Mouse (Mus musculus): ENCODE results near the gene Zbtb1. TPM values are rescaled to one million over a fixed set of nuclear protein-coding genes. Genes with fewer than 3 reads are reported as not detected.

The Zbtb1 gene
- polyA plus RNA-seq, 1 experiment from 2014 or later: 4.4 TPM

- no peaks in the 10 kb centered on the region for H3K27me3 ChIP-seq
- peaks cover 25% of the 10 kb centered on the region for H3K4me1 ChIP-seq (replicated peaks)
- no peak overlapping the region for H3K4me2 ChIP-seq
- H3K4me3 ChIP-seq: no peak overlapping the region
- no peak overlapping the region for H3K9ac ChIP-seq
- no peak for ATAC-seq (ENCODE audit: low FRiP score)
- no peak overlapping the region for H3K27ac ChIP-seq
- 76% methylated on average over 6 of the region's 7 CpGs for WGBS
- no peaks in the 10 kb centered on the region for H3K36me3 ChIP-seq
- no peaks in the 10 kb centered on the region for H3K9me3 ChIP-seq
Observed at GRCm38 (mm10) chr12:76372881-76373818, 3.1 kb downstream of the Zbtb1 start.

DNA sequence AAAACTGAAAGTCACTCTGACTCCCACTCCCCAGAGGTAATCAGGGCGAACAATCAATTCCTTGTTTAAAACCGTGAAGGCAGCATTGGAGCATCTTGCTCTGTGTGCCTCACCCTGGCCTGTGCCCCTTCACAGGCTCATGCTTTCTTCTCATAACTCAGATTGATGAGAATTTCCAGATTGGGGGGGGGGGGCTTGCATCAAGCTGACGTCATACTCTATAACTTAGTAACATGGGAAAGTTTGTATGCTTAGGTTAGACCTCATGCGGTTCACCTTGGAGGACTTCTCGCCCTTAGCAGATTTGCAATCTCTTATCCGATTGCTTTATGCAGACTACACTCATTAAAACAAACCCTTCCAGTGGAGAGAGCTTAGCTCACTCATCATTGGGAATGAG lies 3.9 kb downstream of the Zbtb1 start:
- Histone ChIP-seq H3K27me3 (no peaks in the 10 kb centered on the region), H3K4me1 (replicated peaks) (peaks cover 18% of the 10 kb centered on the region), H3K36me3 (no peaks in the 10 kb centered on the region), H3K9me3 (no peaks in the 10 kb centered on the region), H3K27ac (no peak overlapping the region), H3K4me2 (no peak overlapping the region), H3K9ac (no peak overlapping the region), H3K4me3 (no peak overlapping the region)
- no peak for ATAC-seq (ENCODE audit: low FRiP score)
- WGBS: 69% methylated on average over 6 of the region's 6 CpGs

DNA sequence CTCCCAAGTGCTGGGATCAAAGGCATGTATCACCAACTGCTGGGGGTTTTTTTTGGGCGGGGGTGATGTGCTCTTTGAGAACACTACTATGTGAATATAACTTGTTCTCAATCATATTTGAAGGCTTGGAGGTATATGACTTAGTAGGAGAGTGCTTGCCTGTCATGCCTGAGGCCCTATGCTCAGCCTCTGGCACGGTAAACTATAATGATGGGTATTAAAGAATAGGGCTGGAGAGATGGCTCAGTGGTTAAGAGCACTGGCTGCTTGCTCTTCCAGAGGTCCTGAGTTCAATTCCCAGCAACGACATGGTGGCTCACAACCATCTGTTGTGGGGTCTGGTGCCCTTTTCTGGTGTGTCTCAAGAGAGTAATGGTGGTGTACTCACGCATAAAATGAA lies 4.8 kb downstream of the Zbtb1 start:
- WGBS: 81% methylated on average over 4 of the region's 4 CpGs

DNA sequence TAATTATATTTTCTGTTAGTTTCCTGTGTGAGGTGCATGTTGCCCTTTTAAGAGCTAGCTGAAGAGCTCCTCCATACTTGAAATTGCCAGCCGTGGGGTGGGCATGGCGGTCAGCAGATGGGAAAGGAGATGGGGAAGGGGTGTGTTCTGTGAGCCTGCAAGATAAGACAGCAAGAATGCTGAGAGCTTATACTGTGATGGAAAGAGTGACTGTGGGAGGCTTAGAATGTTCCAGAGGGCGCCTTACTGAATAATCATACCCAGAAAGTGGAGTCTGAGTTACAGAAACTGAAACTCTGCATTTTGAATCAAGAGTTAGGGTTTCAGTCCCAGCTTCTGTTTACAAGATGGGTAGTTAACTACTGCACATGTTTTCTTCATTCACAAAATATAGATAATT lies 5.4 kb downstream of the Zbtb1 start:
- ATAC-seq (ENCODE audit: low FRiP score): no peak
- H3K36me3 ChIP-seq: no peaks in the 10 kb centered on the region
- no peaks in the 10 kb centered on the region for H3K27me3 ChIP-seq
- H3K4me2 ChIP-seq: no peak overlapping the region
- no peak overlapping the region for H3K27ac ChIP-seq
- WGBS: 96% methylated on average over 3 of the region's 3 CpGs
- no peak overlapping the region for H3K9ac ChIP-seq
- no peaks in the 10 kb centered on the region for H3K9me3 ChIP-seq
- H3K4me1 ChIP-seq (replicated peaks): peaks cover 18% of the 10 kb centered on the region
- H3K4me3 ChIP-seq: no peak overlapping the region

More for the DNA sequence above, 4.8 kb downstream of the Zbtb1 start:
- ATAC-seq (ENCODE audit: low FRiP score): no peak
- Histone ChIP-seq H3K4me2 (no peak overlapping the region), H3K4me3 (no peak overlapping the region), H3K27me3 (no peaks in the 10 kb centered on the region), H3K4me1 (replicated peaks) (peaks cover 18% of the 10 kb centered on the region), H3K27ac (no peak overlapping the region), H3K36me3 (no peaks in the 10 kb centered on the region), H3K9ac (no peak overlapping the region), H3K9me3 (no peaks in the 10 kb centered on the region)

- no peak for ATAC-seq (ENCODE audit: low FRiP score)
- WGBS: 35% methylated on average over 7 of the region's 7 CpGs
- H3K27ac ChIP-seq: no peak overlapping the region
Observed at GRCm38 (mm10) chr12:76376649-76377048, 6.6 kb downstream of the Zbtb1 start.

DNA sequence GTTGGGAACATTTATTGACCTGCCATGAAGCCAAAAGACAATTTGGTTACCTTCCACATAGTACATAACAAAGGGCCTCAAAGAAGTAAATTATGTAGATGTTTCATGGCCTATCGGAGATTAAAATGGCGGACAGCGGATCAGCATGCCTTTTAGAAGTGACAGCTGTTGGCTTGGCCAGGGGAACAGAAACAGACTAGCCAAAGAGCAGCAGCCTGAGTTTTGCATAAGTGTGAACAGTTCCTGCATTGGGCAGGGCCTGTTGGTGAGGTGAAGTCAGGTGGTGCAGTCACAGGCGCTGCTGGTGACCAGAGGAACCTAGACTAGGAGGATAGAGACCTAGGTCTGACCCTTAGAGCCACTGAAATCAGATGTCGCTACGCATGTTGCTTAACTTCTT lies 7.0 kb downstream of the Zbtb1 start:
- H3K36me3 ChIP-seq: no peaks in the 10 kb centered on the region

More at GRCm38 (mm10) chr12:76376649-76377048, 6.6 kb downstream of the Zbtb1 start:
- Histone ChIP-seq H3K27me3 (no peaks in the 10 kb centered on the region), H3K4me1 (replicated peaks) (peaks cover 14% of the 10 kb centered on the region), H3K4me2 (no peak overlapping the region), H3K9ac (no peak overlapping the region), H3K36me3 (no peaks in the 10 kb centered on the region), H3K4me3 (no peak overlapping the region), H3K9me3 (no peaks in the 10 kb centered on the region)

GRCm38 (mm10) chr12:76377726-76378125 lies 7.7 kb downstream of the Zbtb1 start:
- no peaks in the 10 kb centered on the region for H3K27me3 ChIP-seq
- H3K36me3 ChIP-seq: no peaks in the 10 kb centered on the region
- no peak overlapping the region for H3K4me3 ChIP-seq
- H3K4me2 ChIP-seq: no peak overlapping the region
- no peak overlapping the region for H3K27ac ChIP-seq
- no peak overlapping the region for H3K9ac ChIP-seq
- peaks cover 3% of the 10 kb centered on the region; the same call in 1 of the 2 replicates for H3K4me1 ChIP-seq (replicated peaks)
- ATAC-seq (ENCODE audit: low FRiP score): no peak
- no peaks in the 10 kb centered on the region for H3K9me3 ChIP-seq
- 94% methylated on average over 3 of the region's 3 CpGs for WGBS

More for the DNA sequence above, 7.0 kb downstream of the Zbtb1 start:
- no peaks in the 10 kb centered on the region for H3K27me3 ChIP-seq
- ATAC-seq (ENCODE audit: low FRiP score): no peak
- 93% methylated on average over 6 of the region's 6 CpGs for WGBS
- H3K4me1 ChIP-seq (replicated peaks): peaks cover 9% of the 10 kb centered on the region
- no peaks in the 10 kb centered on the region for H3K9me3 ChIP-seq
- no peak overlapping the region for H3K4me2 ChIP-seq
- H3K27ac ChIP-seq: no peak overlapping the region
- H3K9ac ChIP-seq: no peak overlapping the region
- no peak overlapping the region for H3K4me3 ChIP-seq

DNA sequence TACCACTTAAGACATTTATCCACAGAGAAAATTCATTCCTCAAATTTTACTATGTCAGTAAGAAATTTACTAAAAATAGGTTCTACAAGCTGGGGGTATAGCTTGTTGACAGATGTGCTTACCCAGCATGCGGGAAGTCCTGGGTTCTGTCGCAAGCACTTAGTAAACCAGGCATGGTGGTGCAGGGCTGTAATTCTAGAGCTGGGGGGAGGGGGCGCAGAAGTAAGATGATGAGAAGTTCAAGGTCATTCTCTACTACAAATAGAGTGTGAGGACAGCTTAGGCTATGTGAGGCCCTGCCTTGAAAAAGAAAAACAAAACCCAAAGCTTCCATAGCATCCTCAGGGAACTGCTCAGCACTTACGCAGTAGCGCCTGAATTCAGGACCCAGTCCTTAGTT lies 8.5 kb downstream of the Zbtb1 start:
- no peak for ATAC-seq (ENCODE audit: low FRiP score)
- no peaks in the 10 kb centered on the region for H3K36me3 ChIP-seq
- no peaks in the 10 kb centered on the region for H3K4me1 ChIP-seq (replicated peaks)
- no peak overlapping the region for H3K27ac ChIP-seq
- H3K9me3 ChIP-seq: no peaks in the 10 kb centered on the region
- no peak overlapping the region for H3K9ac ChIP-seq
- WGBS: 90% methylated on average over 5 of the region's 5 CpGs
- no peak overlapping the region for H3K4me2 ChIP-seq
- no peak overlapping the region for H3K4me3 ChIP-seq
- H3K27me3 ChIP-seq: no peaks in the 10 kb centered on the region

DNA sequence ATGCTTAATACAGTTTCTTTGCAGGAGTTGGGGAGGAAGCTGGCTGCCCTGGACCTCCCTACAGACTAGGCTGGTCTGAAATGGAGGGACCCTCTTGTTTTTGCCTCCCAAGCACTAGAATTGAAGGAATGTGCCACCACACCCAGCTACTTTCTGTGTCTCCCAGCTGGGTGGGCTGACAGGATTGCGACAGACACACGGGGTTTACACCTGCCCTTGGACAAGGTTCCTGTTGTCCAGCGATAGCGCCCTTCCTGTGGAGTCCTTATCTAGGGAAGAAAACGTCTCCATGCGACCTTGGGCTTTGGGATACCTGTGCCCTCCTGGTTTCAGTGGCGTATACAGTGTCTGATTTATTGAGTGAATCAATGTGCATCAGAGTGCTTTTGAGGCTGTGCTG lies 10.1 kb downstream of the Zbtb1 start:
- peaks cover 1% of the 10 kb centered on the region; the same call in 1 of the 2 replicates for H3K36me3 ChIP-seq
- WGBS: 92% methylated on average over 7 of the region's 7 CpGs
- no peak overlapping the region for H3K4me2 ChIP-seq
- H3K27me3 ChIP-seq: no peaks in the 10 kb centered on the region
- H3K9me3 ChIP-seq: no peaks in the 10 kb centered on the region
- no peaks in the 10 kb centered on the region for H3K4me1 ChIP-seq (replicated peaks)
- H3K27ac ChIP-seq: no peak overlapping the region
- no peak for ATAC-seq (ENCODE audit: low FRiP score)
- no peak overlapping the region for H3K9ac ChIP-seq
- no peak overlapping the region for H3K4me3 ChIP-seq

- Histone ChIP-seq H3K36me3 (peaks cover 21% of the 10 kb centered on the region), H3K27ac (no peak overlapping the region), H3K9ac (no peak overlapping the region), H3K27me3 (no peaks in the 10 kb centered on the region), H3K9me3 (no peaks in the 10 kb centered on the region), H3K4me3 (no peak overlapping the region), H3K4me2 (no peak overlapping the region), H3K4me1 (replicated peaks) (no peaks in the 10 kb centered on the region)
- ATAC-seq (ENCODE audit: low FRiP score): no peak
- 96% methylated on average over 8 of the region's 8 CpGs for WGBS
Observed at GRCm38 (mm10) chr12:76385342-76385741, 15.3 kb downstream of the Zbtb1 start.

- no peak overlapping the region for H3K4me2 ChIP-seq
- no peak for ATAC-seq (ENCODE audit: low FRiP score)
Observed at GRCm38 (mm10) chr12:76388794-76389193, 18.7 kb downstream of the Zbtb1 start.

GRCm38 (mm10) chr12:76391595-76392271 lies 21.7 kb downstream of the Zbtb1 start:
- no peaks in the 10 kb centered on the region for H3K4me1 ChIP-seq (replicated peaks)
- no peak for ATAC-seq (ENCODE audit: low FRiP score)
- H3K27ac ChIP-seq: no peak overlapping the region
- no peak overlapping the region for H3K9ac ChIP-seq
- WGBS: 76% methylated on average over 3 of the region's 3 CpGs
- H3K4me3 ChIP-seq: no peak overlapping the region
- H3K27me3 ChIP-seq: no peaks in the 10 kb centered on the region
- H3K36me3 ChIP-seq: peaks cover 5% of the 10 kb centered on the region
- no peak overlapping the region for H3K4me2 ChIP-seq
- no peaks in the 10 kb centered on the region for H3K9me3 ChIP-seq

More at GRCm38 (mm10) chr12:76388794-76389193, 18.7 kb downstream of the Zbtb1 start:
- no peaks in the 10 kb centered on the region for H3K27me3 ChIP-seq
- WGBS: 61% methylated on average over 11 of the region's 11 CpGs
- H3K9me3 ChIP-seq: no peaks in the 10 kb centered on the region
- H3K4me1 ChIP-seq (replicated peaks): no peaks in the 10 kb centered on the region
- no peak overlapping the region for H3K9ac ChIP-seq
- H3K36me3 ChIP-seq: peaks cover 21% of the 10 kb centered on the region
- H3K4me3 ChIP-seq: no peak overlapping the region
- no peak overlapping the region for H3K27ac ChIP-seq

Measured in hindbrain, embryonic 13.5 days (tissue).